Mouse (Mus musculus): ENCODE measurements around the gene Smco2. TPM values are rescaled to one million over a fixed set of nuclear protein-coding genes. Genes with fewer than 3 reads are reported as not detected.

The Smco2 gene
- polyA plus RNA-seq, 1 experiment from 2014 or later, result not detected

DNA sequence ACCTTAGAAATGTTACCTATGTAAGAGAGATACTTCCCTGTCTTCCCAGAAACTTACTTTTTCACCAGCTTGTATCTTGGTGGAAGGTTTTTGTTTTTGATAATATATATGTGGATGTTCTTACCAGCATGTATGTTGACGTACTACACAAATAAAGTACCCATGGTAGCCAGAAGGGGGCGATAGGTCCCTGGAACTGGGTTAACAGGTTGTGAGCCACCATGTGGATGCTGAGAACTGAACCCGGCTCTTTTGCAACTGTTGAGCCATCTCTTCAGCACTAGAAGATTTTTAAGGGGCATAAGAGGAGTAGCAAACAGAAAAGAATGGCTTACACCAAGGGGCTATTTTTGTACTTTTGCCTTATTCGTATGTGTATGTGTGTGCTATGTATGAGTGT is 15.8 kb downstream of the Smco2 start:
- WGBS, result 81% methylated on average over 4 of the region's 4 CpGs
- DNase-seq (ENCODE audit: low spot score), result no peak
- no peak for ATAC-seq (ENCODE audit: low read depth)

DNA sequence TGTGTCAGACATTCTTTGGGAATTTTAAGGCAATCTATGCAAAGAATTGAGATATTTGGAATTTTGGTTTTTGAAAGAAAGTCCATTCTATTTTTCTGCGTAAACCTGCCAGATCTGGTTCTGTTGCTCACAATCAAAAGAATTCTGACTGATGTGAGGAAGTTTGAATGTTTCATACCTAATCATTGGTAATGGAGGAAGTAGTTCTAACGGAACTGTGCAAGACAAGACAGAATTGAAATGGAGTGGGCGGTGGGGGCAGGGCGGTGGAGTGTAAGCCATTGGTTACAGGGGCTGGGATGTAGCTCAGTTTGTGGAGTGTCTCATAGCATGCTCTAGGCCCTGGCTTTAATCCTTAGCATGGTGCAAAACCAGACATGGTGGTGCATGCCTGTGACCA is 22.1 kb downstream of the Smco2 start:
- peaks cover 5% of the 10 kb centered on the region; the same call in 1 of the 2 replicates for H3K9me3 ChIP-seq (ENCODE audit: control insufficient read depth, low read length)
- no peak for ATAC-seq (ENCODE audit: low read depth)
- no peaks in the 10 kb centered on the region for H3K4me1 ChIP-seq (ENCODE audit: control insufficient read depth, insufficient read depth, low read length)
- no peak overlapping the region for H3K4me2 ChIP-seq (ENCODE audit: low read depth, low read length)
- no peaks in the 10 kb centered on the region for H3K36me3 ChIP-seq (ENCODE audit: control insufficient read depth, insufficient read depth, low read length)
- H3K27me3 ChIP-seq (replicated peaks; ENCODE audit: control insufficient read depth, insufficient read depth, low read length), result no peaks in the 10 kb centered on the region
- DNase-seq (ENCODE audit: low spot score), result no peak
- 84% methylated on average over 4 of the region's 4 CpGs for WGBS
- H3K27ac ChIP-seq (replicated peaks; ENCODE audit: low read depth, low read length), result no peak overlapping the region
- H3K4me3 ChIP-seq (ENCODE audit: low read depth, low read length), result no peak overlapping the region
- H3K9ac ChIP-seq (ENCODE audit: low read depth, low read length), result no peak overlapping the region

More for the DNA sequence above, 15.8 kb downstream of the Smco2 start:
- Histone ChIP-seq H3K27ac (replicated peaks; ENCODE audit: low read depth, low read length) (no peak overlapping the region), H3K9me3 (ENCODE audit: control insufficient read depth, low read length) (no peaks in the 10 kb centered on the region), H3K4me3 (ENCODE audit: low read depth, low read length) (no peak overlapping the region), H3K4me1 (ENCODE audit: control insufficient read depth, insufficient read depth, low read length) (no peaks in the 10 kb centered on the region), H3K9ac (ENCODE audit: low read depth, low read length) (no peak overlapping the region), H3K4me2 (ENCODE audit: low read depth, low read length) (no peak overlapping the region), H3K36me3 (ENCODE audit: control insufficient read depth, insufficient read depth, low read length) (no peaks in the 10 kb centered on the region), H3K27me3 (replicated peaks; ENCODE audit: control insufficient read depth, insufficient read depth, low read length) (no peaks in the 10 kb centered on the region)

DNA sequence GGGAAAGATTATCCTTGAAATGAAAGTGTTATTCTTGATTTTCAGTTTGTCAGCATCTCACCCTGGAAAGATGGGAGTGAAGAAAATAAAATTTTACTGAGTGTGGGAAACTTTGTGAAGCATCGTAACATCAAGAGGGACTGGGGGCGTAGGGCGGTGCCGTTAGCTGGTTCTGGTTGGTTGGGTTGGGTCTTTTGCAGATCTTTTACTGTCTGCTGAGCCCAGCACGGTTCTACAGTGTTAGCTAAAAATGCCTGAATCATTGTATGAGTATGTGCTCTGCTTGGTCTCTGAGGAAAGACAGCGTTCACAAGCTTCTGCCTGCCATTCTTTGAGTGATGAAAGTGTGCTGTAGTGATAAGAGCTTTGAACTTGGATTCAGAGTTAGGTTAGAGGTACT is 24.5 kb downstream of the Smco2 start:
- H3K9ac ChIP-seq (ENCODE audit: low read depth, low read length), result no peak overlapping the region
- no peak overlapping the region for H3K27ac ChIP-seq (replicated peaks; ENCODE audit: low read depth, low read length)
- no peak overlapping the region for H3K4me3 ChIP-seq (ENCODE audit: low read depth, low read length)
- no peak overlapping the region for H3K4me2 ChIP-seq (ENCODE audit: low read depth, low read length)
- H3K27me3 ChIP-seq (replicated peaks; ENCODE audit: control insufficient read depth, insufficient read depth, low read length), result no peaks in the 10 kb centered on the region
- H3K4me1 ChIP-seq (ENCODE audit: control insufficient read depth, insufficient read depth, low read length), result no peaks in the 10 kb centered on the region
- H3K9me3 ChIP-seq (ENCODE audit: control insufficient read depth, low read length), result peaks cover 7% of the 10 kb centered on the region; the same call in 1 of the 2 replicates
- no peaks in the 10 kb centered on the region for H3K36me3 ChIP-seq (ENCODE audit: control insufficient read depth, insufficient read depth, low read length)
- 86% methylated on average over 6 of the region's 6 CpGs for WGBS
- DNase-seq (ENCODE audit: low spot score) (no peak), ATAC-seq (ENCODE audit: low read depth) (no peak)

- H3K9ac ChIP-seq (ENCODE audit: low read depth, low read length), result no peak overlapping the region
- peaks cover 7% of the 10 kb centered on the region; the same call in 1 of the 2 replicates for H3K9me3 ChIP-seq (ENCODE audit: control insufficient read depth, low read length)
- H3K36me3 ChIP-seq (ENCODE audit: control insufficient read depth, insufficient read depth, low read length), result no peaks in the 10 kb centered on the region
- H3K4me3 ChIP-seq (ENCODE audit: low read depth, low read length), result no peak overlapping the region
- ATAC-seq (ENCODE audit: low read depth) (no peak), DNase-seq (ENCODE audit: low spot score) (no peak)
- no peak overlapping the region for H3K4me2 ChIP-seq (ENCODE audit: low read depth, low read length)
- WGBS, result 96% methylated on average over 2 of the region's 2 CpGs
- H3K27me3 ChIP-seq (replicated peaks; ENCODE audit: control insufficient read depth, insufficient read depth, low read length), result no peaks in the 10 kb centered on the region
- no peak overlapping the region for H3K27ac ChIP-seq (replicated peaks; ENCODE audit: low read depth, low read length)
- H3K4me1 ChIP-seq (ENCODE audit: control insufficient read depth, insufficient read depth, low read length), result no peaks in the 10 kb centered on the region
These were observed 26.9 kb downstream of the Smco2 start for GRCm38 (mm10) chr6:146876820-146877219.

- Histone ChIP-seq H3K27me3 (replicated peaks; ENCODE audit: control insufficient read depth, insufficient read depth, low read length) (no peaks in the 10 kb centered on the region), H3K36me3 (ENCODE audit: control insufficient read depth, insufficient read depth, low read length) (no peaks in the 10 kb centered on the region), H3K4me2 (ENCODE audit: low read depth, low read length) (no peak overlapping the region), H3K27ac (replicated peaks; ENCODE audit: low read depth, low read length) (no peak overlapping the region), H3K9me3 (ENCODE audit: control insufficient read depth, low read length) (peaks cover 7% of the 10 kb centered on the region; the same call in 1 of the 2 replicates), H3K4me1 (ENCODE audit: control insufficient read depth, insufficient read depth, low read length) (no peaks in the 10 kb centered on the region), H3K9ac (ENCODE audit: low read depth, low read length) (no peak overlapping the region), H3K4me3 (ENCODE audit: low read depth, low read length) (no peak overlapping the region)
- DNase-seq (ENCODE audit: low spot score) (peak; percentile 26), ATAC-seq (ENCODE audit: low read depth) (no peak)
- WGBS, result 73% methylated on average over 12 of the region's 12 CpGs
These were observed 27.6 kb downstream of the Smco2 start for GRCm38 (mm10) chr6:146877425-146878045.

DNA sequence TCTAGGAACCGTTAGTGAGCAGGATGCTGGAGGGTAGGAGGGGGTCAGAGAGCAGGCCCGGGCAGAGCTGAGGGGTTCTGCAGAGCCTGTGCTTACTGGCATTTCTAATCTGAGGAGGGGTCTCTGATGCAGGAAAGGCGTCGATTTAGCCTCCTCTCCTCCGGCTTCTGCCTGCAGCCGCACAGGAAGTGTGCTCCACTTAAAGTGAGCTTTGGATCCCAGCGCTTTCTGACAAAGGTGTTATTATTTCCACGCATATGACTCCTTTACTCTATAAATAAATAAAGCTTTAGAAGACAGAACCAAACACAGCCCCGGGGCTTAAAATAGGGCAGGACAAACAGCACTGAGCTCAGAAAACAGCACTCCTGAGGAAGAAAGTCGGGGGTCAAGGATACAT is 29.0 kb downstream of the Smco2 start:
- no peak overlapping the region for H3K4me3 ChIP-seq (ENCODE audit: low read depth, low read length)
- no peaks in the 10 kb centered on the region for H3K27me3 ChIP-seq (replicated peaks; ENCODE audit: control insufficient read depth, insufficient read depth, low read length)
- H3K4me2 ChIP-seq (ENCODE audit: low read depth, low read length), result no peak overlapping the region
- H3K9me3 ChIP-seq (ENCODE audit: control insufficient read depth, low read length), result peaks cover 7% of the 10 kb centered on the region; the same call in 1 of the 2 replicates
- no peaks in the 10 kb centered on the region for H3K4me1 ChIP-seq (ENCODE audit: control insufficient read depth, insufficient read depth, low read length)
- DNase-seq (ENCODE audit: low spot score) (peak; percentile 22), ATAC-seq (ENCODE audit: low read depth) (no peak)
- WGBS, result 17% methylated on average over 10 of the region's 10 CpGs
- no peak overlapping the region for H3K27ac ChIP-seq (replicated peaks; ENCODE audit: low read depth, low read length)
- no peaks in the 10 kb centered on the region for H3K36me3 ChIP-seq (ENCODE audit: control insufficient read depth, insufficient read depth, low read length)
- no peak overlapping the region for H3K9ac ChIP-seq (ENCODE audit: low read depth, low read length)

- no peak overlapping the region for H3K27ac ChIP-seq (replicated peaks; ENCODE audit: low read depth, low read length)
- peaks cover 2% of the 10 kb centered on the region; the same call in 1 of the 2 replicates for H3K4me1 ChIP-seq (ENCODE audit: control insufficient read depth, insufficient read depth, low read length)
- peaks cover 7% of the 10 kb centered on the region; the same call in 1 of the 2 replicates for H3K9me3 ChIP-seq (ENCODE audit: control insufficient read depth, low read length)
- H3K9ac ChIP-seq (ENCODE audit: low read depth, low read length), result no peak overlapping the region
- no peak overlapping the region for H3K4me2 ChIP-seq (ENCODE audit: low read depth, low read length)
- DNase-seq (ENCODE audit: low spot score) (no peak), ATAC-seq (ENCODE audit: low read depth) (no peak)
- H3K27me3 ChIP-seq (replicated peaks; ENCODE audit: control insufficient read depth, insufficient read depth, low read length), result no peaks in the 10 kb centered on the region
- H3K4me3 ChIP-seq (ENCODE audit: low read depth, low read length), result no peak overlapping the region
- H3K36me3 ChIP-seq (ENCODE audit: control insufficient read depth, insufficient read depth, low read length), result no peaks in the 10 kb centered on the region
- WGBS, result 76% methylated on average over 9 of the region's 9 CpGs
These were observed 30.0 kb downstream of the Smco2 start for GRCm38 (mm10) chr6:146879856-146880255.

DNA sequence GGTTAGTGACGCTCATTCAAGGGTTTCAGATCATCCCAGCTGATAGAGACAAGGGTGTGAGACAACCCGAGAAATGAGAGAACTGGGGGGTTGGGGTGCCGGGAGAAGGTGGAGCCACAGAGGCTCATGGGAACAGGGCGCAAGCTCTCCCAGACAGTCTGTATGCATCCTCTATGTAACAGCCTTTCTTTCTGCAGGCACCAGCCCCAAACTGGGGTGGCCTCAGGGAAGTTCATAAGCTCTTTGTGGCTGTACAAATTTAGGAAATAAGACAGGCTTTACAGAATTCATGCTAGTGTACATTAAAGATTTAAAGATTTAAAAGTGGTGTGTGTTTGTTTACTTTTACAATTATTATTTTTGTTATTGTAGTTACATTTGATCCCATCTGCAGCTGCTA is 30.4 kb downstream of the Smco2 start:
- Histone ChIP-seq H3K4me3 (ENCODE audit: low read depth, low read length) (no peak overlapping the region), H3K9me3 (ENCODE audit: control insufficient read depth, low read length) (peaks cover 7% of the 10 kb centered on the region; the same call in 1 of the 2 replicates), H3K9ac (ENCODE audit: low read depth, low read length) (no peak overlapping the region), H3K4me2 (ENCODE audit: low read depth, low read length) (no peak overlapping the region), H3K4me1 (ENCODE audit: control insufficient read depth, insufficient read depth, low read length) (peaks cover 6% of the 10 kb centered on the region; the same call in 1 of the 2 replicates), H3K27ac (replicated peaks; ENCODE audit: low read depth, low read length) (no peak overlapping the region), H3K27me3 (replicated peaks; ENCODE audit: control insufficient read depth, insufficient read depth, low read length) (no peaks in the 10 kb centered on the region), H3K36me3 (ENCODE audit: control insufficient read depth, insufficient read depth, low read length) (no peaks in the 10 kb centered on the region)
- no peak for DNase-seq (ENCODE audit: low spot score)
- ATAC-seq (ENCODE audit: low read depth), result no peak
- 75% methylated on average over 4 of the region's 4 CpGs for WGBS
